Mouse (Mus musculus) midbrain, embryonic 11.5 days (tissue): ENCODE results near the gene Pif1. TPM values are rescaled to one million over a fixed set of nuclear protein-coding genes. Genes with fewer than 3 reads are reported as not detected.
A peak's percentile ranks its signal among the peaks of the same experiment; 100 is the strongest.

Experiments used
- ATAC-seq: fragments of 200-750 bp; cut with Nextera tagmentation; 2 replicates; pipeline ENCODE4 v1.8.0; 2017; ENCODE audit warnings: moderate TSS enrichment, moderate library complexity; ENCODE audit not compliant: low FRiP score
- DNase-seq: peaks from one replicate; pipeline ENCODE4 v3.0.0; 2015; ENCODE audit warnings: low spot score; ENCODE audit errors: missing footprints
- H3K27ac ChIP-seq: fragments of 300-500 bp; sonication (generic); 2 replicates; pipeline ENCODE4 v1.5.1; 2014; ENCODE audit warnings: low read depth, low read length
- H3K27me3 ChIP-seq: fragments of 300-500 bp; sonication (generic); 2 replicates; pipeline ENCODE4 v1.6.1; 2014; ENCODE audit warnings: mild to moderate bottlenecking, low read length, moderate library complexity, mixed read lengths; ENCODE audit not compliant: control insufficient read depth, insufficient read depth
- H3K36me3 ChIP-seq: fragments of 300-500 bp; sonication (generic); 2 replicates; pipeline ENCODE4 v1.6.1; 2014; ENCODE audit warnings: mild to moderate bottlenecking, low read length, moderate library complexity, mixed read lengths; ENCODE audit not compliant: control insufficient read depth, insufficient read depth
- H3K4me1 ChIP-seq: fragments of 300-500 bp; sonication (generic); 2 replicates; pipeline ENCODE4 v1.6.1; 2014; ENCODE audit warnings: low read length; ENCODE audit not compliant: control insufficient read depth, insufficient read depth
- H3K4me2 ChIP-seq: fragments of 300-500 bp; sonication (generic); 2 replicates; pipeline ENCODE4 v1.6.1; 2014; ENCODE audit warnings: mild to moderate bottlenecking, moderate library complexity
- H3K4me3 ChIP-seq: fragments of 300-500 bp; sonication (generic); 2 replicates; pipeline ENCODE4 v1.5.1; 2014; ENCODE audit warnings: low read depth, low read length
- H3K9ac ChIP-seq: fragments of 300-500 bp; sonication (generic); 2 replicates; pipeline ENCODE4 v1.6.1; 2014; ENCODE audit warnings: low read length
- H3K9me3 ChIP-seq: fragments of 300-500 bp; sonication (generic); 2 replicates; pipeline ENCODE4 v1.6.1; 2016; ENCODE audit warnings: low read length; ENCODE audit not compliant: control insufficient read depth
- WGBS: fragments of 180-500 bp; shearing (Covaris S2); extraction: QIAGEN DNeasy Blood & Tissue Kit; methylation state at CpG from one replicate; pipeline ENCODE4 v1.1.7; 2014; 5-methylcytosine and 5-hydroxymethylcytosine counted together
- polyA plus RNA-seq: library from polyadenylated mRNA; unstranded; fragments of >200 nt; fragmentation: Nextera tagmentation; extraction: Ambion mirVana; gene quantifications from 2 replicates; pipeline ENCODE4 v1.2.1, GENCODE M21; 2014

Gene Pif1
- polyA plus RNA-seq, 1 experiment from 2014 or later = 13.6 TPM

GRCm38 (mm10) chr9:65547844-65548243 lies 39.1 kb upstream of the Pif1 start:
- ATAC-seq (no peak), DNase-seq (no peak)
- Histone ChIP-seq H3K4me2 (no peak overlapping the region), H3K4me3 (no peak overlapping the region), H3K36me3 (no peaks in the 10 kb centered on the region), H3K27me3 (no peaks in the 10 kb centered on the region), H3K4me1 (peaks cover 10% of the 10 kb centered on the region), H3K9me3 (no peaks in the 10 kb centered on the region), H3K9ac (no peak overlapping the region), H3K27ac (no peak overlapping the region)
- WGBS = 78% methylated on average over 4 of the region's 4 CpGs

DNA sequence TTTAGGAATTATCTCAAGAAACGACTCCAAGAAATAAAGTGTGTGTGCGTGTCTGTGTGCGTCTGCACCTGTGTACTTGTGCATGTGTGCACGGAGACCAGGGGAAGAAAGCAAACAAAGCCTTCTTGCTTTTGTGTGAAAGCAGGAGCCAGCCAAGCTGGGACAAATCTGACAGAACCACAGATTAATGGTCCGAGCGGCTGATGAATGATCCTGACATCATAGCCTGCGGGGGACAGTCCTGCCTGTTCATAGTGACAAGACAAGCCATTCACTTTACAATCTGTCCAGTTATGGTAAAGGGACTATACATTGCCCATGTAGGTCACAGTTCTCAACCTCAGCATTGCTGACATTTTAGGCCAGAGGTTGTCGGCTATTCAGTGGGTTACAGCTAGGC lies 38.6 kb upstream of the Pif1 start:
- Histone ChIP-seq H3K4me1 (peaks cover 10% of the 10 kb centered on the region), H3K9ac (no peak overlapping the region), H3K4me3 (no peak overlapping the region), H3K27me3 (no peaks in the 10 kb centered on the region), H3K27ac (no peak overlapping the region), H3K4me2 (no peak overlapping the region), H3K36me3 (no peaks in the 10 kb centered on the region), H3K9me3 (no peaks in the 10 kb centered on the region)
- WGBS = 73% methylated on average over 8 of the region's 8 CpGs
- ATAC-seq (no peak), DNase-seq (no peak)

DNA sequence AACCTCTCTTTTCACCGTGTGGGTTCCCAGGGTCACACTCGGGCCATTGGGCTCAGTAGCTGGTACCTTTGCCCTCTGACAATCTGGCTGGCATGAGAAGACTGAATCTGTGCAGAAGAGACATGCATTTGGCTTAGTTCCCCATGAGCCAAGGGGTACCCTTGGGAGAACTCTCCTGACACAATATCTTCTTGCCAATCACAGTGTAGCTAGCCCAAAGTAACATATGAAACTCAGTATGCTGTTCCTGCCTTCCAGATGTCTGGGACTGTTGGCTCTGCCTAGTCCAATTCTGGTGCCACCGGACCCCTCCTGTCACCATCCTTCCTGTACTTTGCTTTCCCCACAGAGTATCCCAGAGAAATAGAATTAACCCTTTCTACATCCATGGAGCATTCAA lies 37.8 kb upstream of the Pif1 start:
- no peak overlapping the region for H3K9ac ChIP-seq
- no peak overlapping the region for H3K27ac ChIP-seq
- no peaks in the 10 kb centered on the region for H3K36me3 ChIP-seq
- H3K4me1 ChIP-seq = peaks cover 10% of the 10 kb centered on the region
- no peaks in the 10 kb centered on the region for H3K9me3 ChIP-seq
- DNase-seq = peak; percentile 39
- ATAC-seq = no peak
- H3K4me2 ChIP-seq = no peak overlapping the region
- H3K27me3 ChIP-seq = no peaks in the 10 kb centered on the region
- 94% methylated on average over 3 of the region's 3 CpGs for WGBS
- no peak overlapping the region for H3K4me3 ChIP-seq

DNA sequence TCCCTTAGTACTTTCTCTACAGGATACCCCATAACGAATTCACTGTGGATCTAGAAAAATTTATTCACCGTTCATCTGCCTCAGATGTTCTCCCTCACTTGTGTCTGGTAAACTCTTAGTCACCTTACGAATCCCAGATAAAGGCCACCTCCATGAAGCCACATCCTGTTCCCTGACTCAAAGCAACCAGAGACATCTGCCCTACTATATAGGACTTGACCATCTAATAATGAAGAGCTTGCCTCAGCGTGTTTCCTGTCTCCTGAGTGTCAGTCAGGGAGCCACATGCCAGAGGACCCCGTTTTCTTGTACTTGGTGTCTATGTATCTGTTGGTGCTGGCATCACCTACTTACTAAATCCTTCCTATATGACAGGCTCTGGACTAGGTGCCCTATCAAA lies 37.3 kb upstream of the Pif1 start:
- Histone ChIP-seq H3K27me3 (no peaks in the 10 kb centered on the region), H3K36me3 (no peaks in the 10 kb centered on the region), H3K4me2 (no peak overlapping the region), H3K4me3 (no peak overlapping the region), H3K4me1 (peaks cover 10% of the 10 kb centered on the region), H3K9me3 (no peaks in the 10 kb centered on the region), H3K9ac (no peak overlapping the region), H3K27ac (no peak overlapping the region)
- ATAC-seq = no peak
- WGBS = 87% methylated on average over 5 of the region's 5 CpGs
- no peak for DNase-seq

GRCm38 (mm10) chr9:65550079-65550831 lies 36.7 kb upstream of the Pif1 start:
- H3K27ac ChIP-seq = no peak overlapping the region; the same call in 1 of the 2 replicates
- no peak overlapping the region for H3K9ac ChIP-seq
- ATAC-seq (no peak), DNase-seq (peak; percentile 84)
- peaks cover 10% of the 10 kb centered on the region for H3K4me1 ChIP-seq
- no peaks in the 10 kb centered on the region for H3K9me3 ChIP-seq
- 29% methylated on average over 7 of the region's 7 CpGs for WGBS
- H3K27me3 ChIP-seq = no peaks in the 10 kb centered on the region
- no peak overlapping the region for H3K4me3 ChIP-seq
- no peaks in the 10 kb centered on the region for H3K36me3 ChIP-seq
- H3K4me2 ChIP-seq = no peak overlapping the region

- no peaks in the 10 kb centered on the region; the same call in 1 of the 2 replicates for H3K36me3 ChIP-seq
- WGBS = 47% methylated on average over 5 of the region's 5 CpGs
- DNase-seq (no peak), ATAC-seq (no peak)
- H3K4me2 ChIP-seq = no peak overlapping the region
- H3K27ac ChIP-seq = no peak overlapping the region
- no peak overlapping the region for H3K9ac ChIP-seq
- H3K27me3 ChIP-seq = no peaks in the 10 kb centered on the region
- peaks cover 10% of the 10 kb centered on the region for H3K4me1 ChIP-seq
- H3K9me3 ChIP-seq = no peaks in the 10 kb centered on the region
- no peak overlapping the region for H3K4me3 ChIP-seq
These were observed 35.9 kb upstream of the Pif1 start for GRCm38 (mm10) chr9:65551035-65551434.

DNA sequence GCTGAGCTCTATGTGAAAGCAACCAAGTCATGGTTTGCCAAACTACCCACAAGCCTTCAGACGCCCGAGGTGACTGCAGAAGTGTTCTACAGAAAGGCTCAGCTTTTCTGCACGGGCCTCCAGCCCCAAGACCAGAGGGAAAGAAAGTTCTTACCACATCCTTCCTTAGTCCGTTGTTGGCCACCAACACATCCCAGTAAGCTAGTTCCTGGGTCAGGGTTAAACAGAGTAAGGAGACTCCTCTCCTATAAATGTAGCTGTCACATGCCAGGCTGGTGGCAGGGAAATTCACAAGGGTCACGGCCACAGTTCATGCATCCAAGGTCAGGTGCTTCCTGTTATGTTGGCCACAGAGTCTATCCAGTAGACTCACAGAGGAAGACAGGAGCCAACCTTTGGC lies 34.8 kb upstream of the Pif1 start:
- Histone ChIP-seq H3K9ac (no peak overlapping the region), H3K4me1 (peaks cover 10% of the 10 kb centered on the region), H3K27me3 (no peaks in the 10 kb centered on the region), H3K36me3 (no peaks in the 10 kb centered on the region; the same call in 1 of the 2 replicates), H3K4me2 (no peak overlapping the region), H3K27ac (no peak overlapping the region), H3K9me3 (no peaks in the 10 kb centered on the region), H3K4me3 (no peak overlapping the region)
- DNase-seq (no peak), ATAC-seq (no peak)
- WGBS = 89% methylated on average over 5 of the region's 5 CpGs

GRCm38 (mm10) chr9:65552711-65553110 lies 34.2 kb upstream of the Pif1 start:
- Histone ChIP-seq H3K36me3 (no peaks in the 10 kb centered on the region; the same call in 1 of the 2 replicates), H3K4me2 (no peak overlapping the region), H3K4me1 (peaks cover 10% of the 10 kb centered on the region), H3K27me3 (no peaks in the 10 kb centered on the region), H3K4me3 (no peak overlapping the region), H3K27ac (no peak overlapping the region), H3K9ac (no peak overlapping the region), H3K9me3 (no peaks in the 10 kb centered on the region)
- 98% methylated on average over 2 of the region's 2 CpGs for WGBS
- ATAC-seq (no peak), DNase-seq (no peak)

DNA sequence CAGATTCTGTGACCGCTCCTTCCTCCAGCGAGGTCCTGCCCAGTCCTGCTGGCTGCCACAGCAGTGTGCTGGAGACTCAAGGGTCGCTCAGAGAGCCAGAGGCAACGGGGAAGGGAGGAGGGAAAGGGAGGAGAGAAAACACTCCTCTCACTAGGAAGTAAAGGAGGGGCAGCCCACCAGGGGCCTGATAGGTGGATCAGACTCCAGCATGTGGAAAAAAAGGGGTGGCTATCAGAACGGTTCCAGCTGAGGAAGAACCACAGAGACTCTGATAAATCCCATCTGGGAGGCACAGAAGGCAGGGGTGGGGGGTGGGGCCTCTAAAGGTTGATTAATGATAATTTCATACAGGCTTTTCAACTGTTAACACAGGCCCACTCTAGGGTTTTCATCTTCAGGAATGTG lies 32.0 kb upstream of the Pif1 start:
- no peak for ATAC-seq
- H3K9ac ChIP-seq = peak overlapping the region; percentile 12; the same call in 1 of the 2 replicates
- peaks cover 4% of the 10 kb centered on the region; the same call in 1 of the 2 replicates for H3K4me1 ChIP-seq
- no peak overlapping the region for H3K27ac ChIP-seq
- no peak overlapping the region for H3K4me2 ChIP-seq
- DNase-seq = no peak
- 16% methylated on average over 5 of the region's 5 CpGs for WGBS
- H3K27me3 ChIP-seq = no peaks in the 10 kb centered on the region
- no peaks in the 10 kb centered on the region for H3K9me3 ChIP-seq
- no peak overlapping the region for H3K4me3 ChIP-seq
- no peaks in the 10 kb centered on the region; the same call in 1 of the 2 replicates for H3K36me3 ChIP-seq
